Mouse (Mus musculus) fibroblast of lung, adult 2 months (primary cell): ENCODE measurements around the gene Ppard.
A peak's percentile ranks its signal among the peaks of the same experiment; 100 is the strongest.

Experiments used
- DNase-seq: peaks from one replicate; pipeline ENCODE4 v3.0.0-alpha.2; 2011; ENCODE audit warnings: low read depth

Ppard gene

GRCm38 (mm10) chr17:28286133-28286532 is 53.6 kb downstream of the Ppard start:
- no peak for DNase-seq

- DNase-seq: no peak
Observed at GRCm38 (mm10) chr17:28286964-28287363, 54.5 kb downstream of the Ppard start.

- DNase-seq: no peak
Observed at GRCm38 (mm10) chr17:28287578-28287977, 55.1 kb downstream of the Ppard start.

GRCm38 (mm10) chr17:28287980-28288379 is 55.5 kb downstream of the Ppard start:
- DNase-seq: no peak

GRCm38 (mm10) chr17:28290262-28290661 is 57.8 kb downstream of the Ppard start:
- DNase-seq: no peak

- no peak for DNase-seq
Observed at GRCm38 (mm10) chr17:28290671-28291070, 58.2 kb downstream of the Ppard start.

- no peak for DNase-seq
Observed at GRCm38 (mm10) chr17:28291346-28291745, 58.8 kb downstream of the Ppard start.

GRCm38 (mm10) chr17:28293716-28294115 is 61.2 kb downstream of the Ppard start:
- DNase-seq: no peak

- DNase-seq: no peak
Observed at GRCm38 (mm10) chr17:28294449-28295333, 62.2 kb downstream of the Ppard start.

- no peak for DNase-seq
Observed at GRCm38 (mm10) chr17:28298888-28299287, 66.4 kb downstream of the Ppard start.

GRCm38 (mm10) chr17:28299669-28300320 is 67.3 kb downstream of the Ppard start:
- DNase-seq: no peak

GRCm38 (mm10) chr17:28300323-28300722 is 67.8 kb downstream of the Ppard start:
- DNase-seq: no peak

- no peak for DNase-seq
Observed at GRCm38 (mm10) chr17:28300850-28301249, 68.3 kb downstream of the Ppard start.

- no peak for DNase-seq
Observed at GRCm38 (mm10) chr17:28305172-28305571, 72.7 kb downstream of the Ppard start.

GRCm38 (mm10) chr17:28308297-28309195 is 76.0 kb downstream of the Ppard start:
- DNase-seq: no peak

GRCm38 (mm10) chr17:28310831-28311230 is 78.3 kb downstream of the Ppard start:
- no peak for DNase-seq

- no peak for DNase-seq
Observed at GRCm38 (mm10) chr17:28311366-28312132, 79.0 kb downstream of the Ppard start.

- DNase-seq: no peak
Observed at GRCm38 (mm10) chr17:28312232-28313211, 80.0 kb downstream of the Ppard start.

- peak; percentile 98 for DNase-seq
Observed at GRCm38 (mm10) chr17:28313212-28313879, 80.8 kb downstream of the Ppard start, which contains the start of gene Fance. TSS of gene Fance (plus strand) at chr17:28313519.

GRCm38 (mm10) chr17:28313880-28314225 is 81.4 kb downstream of the Ppard start:
- no peak for DNase-seq
